Comparison of ENCODE assay signal across 18 mouse cellular contexts in the genomic region with DNA sequence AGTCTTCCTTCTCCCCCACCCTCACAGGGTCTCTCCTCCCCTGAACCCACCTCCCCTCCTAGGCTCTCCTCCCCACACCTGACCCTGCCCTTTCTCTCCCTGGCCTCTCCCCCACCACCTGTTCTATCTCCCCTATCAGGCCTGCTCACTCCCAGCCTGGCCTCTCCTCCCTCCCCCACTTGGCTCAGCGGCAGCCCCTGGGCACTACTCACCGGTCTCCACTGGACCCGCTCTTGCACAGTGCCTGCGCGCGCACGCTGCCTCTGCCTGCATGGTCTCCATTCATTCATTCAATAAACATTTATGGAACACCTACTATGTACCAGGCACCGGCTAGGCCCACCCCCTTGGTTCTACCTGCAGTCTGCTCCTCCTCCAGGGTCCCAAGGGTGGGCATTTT. TPM values are rescaled to one million over a fixed set of nuclear protein-coding genes. Genes with fewer than 3 reads are reported as not detected.
DNase-seq lines count a peak whose midpoint lies in the region; ATAC-seq and TF ChIP-seq lines count a peak whose summit lies in the region.
"Had no signal": no experiment of that assay in that cellular context is flagged by ENCODE, and none has a peak within 500 bp of the region (broad histone marks: within the 10 kb centered on the region; RNA-seq: fewer than 3 reads in every experiment).

No protein-coding gene starts in this region.

- H3K4me1 ChIP-seq in hindbrain, embryonic 10.5 days (replicated peaks), result peaks cover 95% of the 10 kb centered on the region
- H3K4me1 ChIP-seq in hindbrain, postnatal 0 days (ENCODE audit: insufficient read depth, low read length), result peaks cover 19% of the 10 kb centered on the region
- H3K4me1 ChIP-seq in midbrain, embryonic 13.5 days (replicated peaks), result peaks cover 80% of the 10 kb centered on the region
- H3K4me1 ChIP-seq in midbrain, embryonic 14.5 days (ENCODE audit: control insufficient read depth, insufficient read depth, low read length), result peaks cover 40% of the 10 kb centered on the region
- peaks cover 11% of the 10 kb centered on the region; the same call in 1 of the 2 replicates for H3K4me1 ChIP-seq in limb, embryonic 11.5 days (ENCODE audit: control insufficient read depth, insufficient read depth, low read length)
- no peaks in the 10 kb centered on the region for H3K4me1 ChIP-seq in lung, adult 2 months (ENCODE audit: control insufficient read depth, insufficient read depth, low read length)

- H3K36me3 ChIP-seq in hindbrain, embryonic 10.5 days, result no peaks in the 10 kb centered on the region
- no peaks in the 10 kb centered on the region for H3K36me3 ChIP-seq in hindbrain, postnatal 0 days (ENCODE audit: insufficient read depth, low read length)
- H3K36me3 ChIP-seq in midbrain, embryonic 13.5 days, result no peaks in the 10 kb centered on the region
- no peaks in the 10 kb centered on the region for H3K36me3 ChIP-seq in midbrain, embryonic 14.5 days (ENCODE audit: control insufficient read depth, insufficient read depth, low read length)
- H3K36me3 ChIP-seq in limb, embryonic 11.5 days (ENCODE audit: control insufficient read depth, insufficient read depth, low read length), result no peaks in the 10 kb centered on the region
- H3K36me3 ChIP-seq: heart, embryonic 10.5 days; limb, embryonic 15.5 days had no signal

- no peak for TF ChIP-seq CTCF in hindbrain, postnatal 0 days (IDR thresholded peaks at IDR 0.05; ENCODE audit: low read depth)
- no peak for TF ChIP-seq CTCF in lung, adult 2 months (IDR thresholded peaks at IDR 0.05; ENCODE audit: insufficient read depth, low read length)

- no peaks in the 10 kb centered on the region for H3K9me3 ChIP-seq in hindbrain, embryonic 10.5 days
- H3K9me3 ChIP-seq in hindbrain, postnatal 0 days (ENCODE audit: low read length), result no peaks in the 10 kb centered on the region
- H3K9me3 ChIP-seq in midbrain, embryonic 13.5 days, result no peaks in the 10 kb centered on the region
- no peaks in the 10 kb centered on the region for H3K9me3 ChIP-seq in midbrain, embryonic 14.5 days (ENCODE audit: control insufficient read depth, low read length)
- no peaks in the 10 kb centered on the region for H3K9me3 ChIP-seq in limb, embryonic 11.5 days (ENCODE audit: control insufficient read depth, low read length)
- H3K9me3 ChIP-seq: heart, embryonic 10.5 days; limb, embryonic 15.5 days had no signal

- peaks cover 48% of the 10 kb centered on the region for H3K27me3 ChIP-seq in hindbrain, embryonic 10.5 days (ENCODE audit: insufficient read depth, poor library complexity, severe bottlenecking)
- no peaks in the 10 kb centered on the region for H3K27me3 ChIP-seq in hindbrain, postnatal 0 days (ENCODE audit: insufficient read depth, low read length)
- H3K27me3 ChIP-seq in midbrain, embryonic 13.5 days, result 0 out of 2 replicates have a peak, but pooled peaks cover 3% of the 10 kb centered on the region
- H3K27me3 ChIP-seq in midbrain, embryonic 14.5 days (ENCODE audit: control insufficient read depth, insufficient read depth, low read length), result no peaks in the 10 kb centered on the region
- H3K27me3 ChIP-seq in limb, embryonic 11.5 days (ENCODE audit: control insufficient read depth, insufficient read depth, low read length), result peaks cover 4% of the 10 kb centered on the region; the same call in 1 of the 2 replicates

- DNase-seq in adrenal gland, postnatal 10 days, result peak; percentile 38
- DNase-seq in adrenal gland, postnatal 25 days, result no peak
- DNase-seq in hindbrain, embryonic 10.5 days (ENCODE audit: low spot score), result no peak
- no peak for DNase-seq in hindbrain, postnatal 0 days (ENCODE audit: low spot score)
- DNase-seq in midbrain, embryonic 14.5 days, result no peak
- no peak for DNase-seq in limb, embryonic 11.5 days (ENCODE audit: low spot score)
- no peak for DNase-seq in lung, adult 2 months
- DNase-seq: cerebellum, postnatal 25 days; heart, postnatal 36 days; kidney, postnatal 25 days; lung, adult 18-20 months; right cerebral cortex, postnatal 14 days had no signal

- no peak overlapping the region for H3K9ac ChIP-seq in hindbrain, postnatal 0 days (replicated peaks; ENCODE audit: low read length)
- H3K9ac ChIP-seq in midbrain, embryonic 13.5 days (replicated peaks), result 0 out of 2 replicates have a peak overlapping the region, but pooled peaks have one; percentile 23
- no peak overlapping the region; the same call in 1 of the 2 replicates for H3K9ac ChIP-seq in midbrain, embryonic 14.5 days (replicated peaks; ENCODE audit: low read length)
- 0 out of 2 replicates have a peak overlapping the region, but pooled peaks have one; percentile 5 for H3K9ac ChIP-seq in limb, embryonic 11.5 days (ENCODE audit: low read length)
- H3K9ac ChIP-seq: limb, embryonic 15.5 days had no signal

- H3K4me2 ChIP-seq in hindbrain, postnatal 0 days (ENCODE audit: low read depth, low read length), result no peak overlapping the region
- no peak overlapping the region for H3K4me2 ChIP-seq in midbrain, embryonic 13.5 days (replicated peaks)
- H3K4me2 ChIP-seq in midbrain, embryonic 14.5 days (ENCODE audit: low read length), result no peak overlapping the region
- H3K4me2 ChIP-seq in limb, embryonic 11.5 days (ENCODE audit: low read depth, severe bottlenecking), result no peak overlapping the region
- H3K4me2 ChIP-seq: limb, embryonic 15.5 days had no signal

- H3K27ac ChIP-seq in hindbrain, embryonic 10.5 days, result peak overlapping the region; percentile 83
- no peak overlapping the region for H3K27ac ChIP-seq in hindbrain, postnatal 0 days
- H3K27ac ChIP-seq in midbrain, embryonic 13.5 days, result peak overlapping the region; percentile 51; the same call in 1 of the 2 replicates
- H3K27ac ChIP-seq in midbrain, embryonic 14.5 days (replicated peaks; ENCODE audit: low read depth, low read length), result no peak overlapping the region; the same call in 1 of the 2 replicates
- H3K27ac ChIP-seq in limb, embryonic 11.5 days (replicated peaks; ENCODE audit: low read depth, low read length), result no peak overlapping the region
- H3K27ac ChIP-seq: heart, embryonic 10.5 days; limb, embryonic 15.5 days; macrophage had no signal

- no peak overlapping the region for H3K4me3 ChIP-seq in hindbrain, embryonic 10.5 days
- no peak overlapping the region for H3K4me3 ChIP-seq in hindbrain, postnatal 0 days (ENCODE audit: low read length)
- H3K4me3 ChIP-seq in midbrain, embryonic 13.5 days (replicated peaks), result no peak overlapping the region
- H3K4me3 ChIP-seq in midbrain, embryonic 14.5 days (replicated peaks; ENCODE audit: low read depth, low read length), result no peak overlapping the region
- no peak overlapping the region for H3K4me3 ChIP-seq in limb, embryonic 11.5 days (ENCODE audit: low read depth, low read length)
- H3K4me3 ChIP-seq in lung, adult 2 months (replicated peaks; ENCODE audit: extremely low read depth, low read depth, low read length), result no peak overlapping the region
- H3K4me3 ChIP-seq: heart, embryonic 10.5 days; limb, embryonic 15.5 days had no signal

- no peak for TF ChIP-seq POLR2A in lung, adult 2 months (IDR thresholded peaks at IDR 0.05; ENCODE audit: borderline replicate concordance, extremely low read depth, low read depth, low read length)

- ATAC-seq in hindbrain, postnatal 0 days, result no peak
- ATAC-seq in midbrain, embryonic 13.5 days, result no peak
- ATAC-seq in midbrain, embryonic 14.5 days (ENCODE audit: low FRiP score, low TSS enrichment), result no peak
- no peak for ATAC-seq in limb, embryonic 11.5 days (ENCODE audit: insufficient number of reproducible peaks, low FRiP score, low TSS enrichment, low read depth)
- ATAC-seq: intestine, postnatal 0 days had no signal

- 88% methylated on average over 8 of the region's 8 CpGs for WGBS in hindbrain, embryonic 10.5 days
- 74% methylated on average over 8 of the region's 8 CpGs for WGBS in hindbrain, postnatal 0 days
- 85% methylated on average over 8 of the region's 8 CpGs for WGBS in midbrain, embryonic 13.5 days
- 72% methylated on average over 8 of the region's 8 CpGs for WGBS in midbrain, embryonic 14.5 days
- 92% methylated on average over 8 of the region's 8 CpGs for WGBS in limb, embryonic 11.5 days
- WGBS in lung, adult 2 months, result 89% methylated on average over 8 of the region's 8 CpGs

RNA-seq across cellular contexts. Expression of a gene that starts 37.3 kb away (rescaled TPM):
- 1 to 10 TPM; 2.5 to 2.9 TPM for total RNA-seq in adrenal gland, postnatal 10 days (2021)
- total RNA-seq in adrenal gland, postnatal 25 days (2021), result 2.4 and 7.8 TPM in 2 replicates
- 0.24 and 0.39 TPM in 2 replicates for polyA plus RNA-seq in hindbrain, embryonic 10.5 days (2016; fragmentation: Nextera tagmentation; extraction: Ambion mirVana)
- total RNA-seq in hindbrain, postnatal 0 days (2014; rRNA removed), result 40.9 and 43.1 TPM in 2 replicates
- polyA plus RNA-seq in hindbrain, postnatal 0 days (2015; fragmentation: Nextera tagmentation; extraction: Ambion mirVana), result 8.4 and 9.1 TPM in 2 replicates
- polyA plus RNA-seq in midbrain, embryonic 13.5 days (2015; fragmentation: Nextera tagmentation; extraction: Ambion mirVana), result 3.0 and 3.3 TPM in 2 replicates
- polyA plus RNA-seq in midbrain, embryonic 14.5 days (2014; fragmentation: Nextera tagmentation; extraction: Ambion mirVana), result 4.0 and 8.1 TPM in 2 replicates
- not detected in 2 replicates for polyA plus RNA-seq in limb, embryonic 11.5 days (2014; fragmentation: Nextera tagmentation; extraction: Ambion mirVana)
- 0.02 and 0.09 TPM in 2 replicates for polyA plus RNA-seq in lung, adult 2 months (2012; rRNA removed)
- total RNA-seq: neutrophil, adult 5-6 weeks had no signal
- polyA plus RNA-seq: heart, embryonic 10.5 days; macrophage had no signal

Comparison
In these comparisons a context has a peak if more than half of its experiments do, and no peak if none do; other contexts are left out.
1. H3K27ac ChIP-seq: peak in hindbrain, embryonic 10.5 days (single experiment) and midbrain, embryonic 13.5 days (single experiment); none in hindbrain, postnatal 0 days (single experiment), midbrain, embryonic 14.5 days (single experiment) and limb, embryonic 11.5 days (single experiment).
2. H3K9ac ChIP-seq: peak in midbrain, embryonic 13.5 days (single experiment) and limb, embryonic 11.5 days (single experiment); none in hindbrain, postnatal 0 days (single experiment) and midbrain, embryonic 14.5 days (single experiment).